8 mouse cellular contexts compared by ENCODE assay signal in genomic region chr15:99723515-99724291, GRCm38 (mm10). TPM values are rescaled to one million over a fixed set of nuclear protein-coding genes. Genes with fewer than 3 reads are reported as not detected.
DNase-seq lines count a peak whose midpoint lies in the region; ATAC-seq and TF ChIP-seq lines count a peak whose summit lies in the region.

No protein-coding gene starts in this region.

- H3K36me3 ChIP-seq in embryonic facial prominence, embryonic 10.5 days (replicated peaks) = peaks cover 53% of the 10 kb centered on the region
- H3K36me3 ChIP-seq in heart, embryonic 11.5 days (ENCODE audit: control insufficient read depth, insufficient read depth, low read length) = peaks cover 9% of the 10 kb centered on the region
- H3K36me3 ChIP-seq in liver, embryonic 14.5 days (replicated peaks; ENCODE audit: control insufficient read depth, insufficient read depth, low read depth) = peaks cover 10% of the 10 kb centered on the region

- peaks cover 49% of the 10 kb centered on the region for H3K4me1 ChIP-seq in embryonic facial prominence, embryonic 10.5 days
- H3K4me1 ChIP-seq in heart, embryonic 11.5 days (ENCODE audit: control insufficient read depth, insufficient read depth, low read length) = peaks cover 26% of the 10 kb centered on the region
- peaks cover 2 to 15% of the 10 kb centered on the region in 2 experiments; a peak in 2 of 4 replicates for H3K4me1 ChIP-seq in liver, embryonic 14.5 days (replicated peaks; ENCODE audit: control insufficient read depth in 2 of 2, insufficient read depth in 2 of 2, low read length in 1 of 2)

- H3K4me3 ChIP-seq in embryonic facial prominence, embryonic 10.5 days = peak overlapping the region; percentile 100
- peak overlapping the region; percentile 94; the same call in 1 of the 2 replicates for H3K4me3 ChIP-seq in heart, embryonic 11.5 days (ENCODE audit: low read depth, low read length)
- no peak overlapping the region for H3K4me3 ChIP-seq in liver, embryonic 14.5 days (ENCODE audit: insufficient read depth in 1 of 2, low read depth in 2 of 2, low read length in 2 of 2)

- H3K27ac ChIP-seq in embryonic facial prominence, embryonic 10.5 days (replicated peaks) = peak overlapping the region; percentile 76
- H3K27ac ChIP-seq in heart, embryonic 11.5 days (ENCODE audit: low read depth, low read length) = peak overlapping the region; percentile 95
- peak overlapping the region; percentile 27 for H3K27ac ChIP-seq in liver, embryonic 14.5 days

- no peak for ATAC-seq in heart, embryonic 11.5 days (replicated peaks; ENCODE audit: insufficient number of reproducible peaks, low FRiP score, low TSS enrichment)
- ATAC-seq in liver, embryonic 14.5 days (ENCODE audit: insufficient read depth) = no peak
- ATAC-seq in erythroblast, adult 5-6 weeks (replicated peaks; ENCODE audit: low FRiP score, poor library complexity, severe bottlenecking) = no peak

- no peaks in the 10 kb centered on the region for H3K27me3 ChIP-seq in embryonic facial prominence, embryonic 10.5 days (replicated peaks; ENCODE audit: low read depth, poor library complexity, severe bottlenecking)
- no peaks in the 10 kb centered on the region for H3K27me3 ChIP-seq in heart, embryonic 11.5 days (ENCODE audit: control insufficient read depth, insufficient read depth, low read length)
- H3K27me3 ChIP-seq in liver, embryonic 14.5 days (ENCODE audit: control insufficient read depth, insufficient read depth, low read length) = no peaks in the 10 kb centered on the region

- DNase-seq in spleen, postnatal 36 days (ENCODE audit: low spot score in 2 of 2) = peak; percentile 14 to 29
- no peak for DNase-seq in spleen, postnatal 14 days (ENCODE audit: low spot score in 2 of 2)
- DNase-seq in embryonic facial prominence, embryonic 10.5 days (ENCODE audit: low spot score) = peak; percentile 44
- DNase-seq in kidney, adult 9 months = peak; percentile 78
- no peak for DNase-seq in liver, embryonic 14.5 days (ENCODE audit: low read depth in 3 of 3, low spot score in 3 of 3)
- DNase-seq in neural tube, embryonic 10.5 days (ENCODE audit: extremely low spot score, low spot score) = peak; percentile 54

- TF ChIP-seq CTCF in liver, embryonic 14.5 days (IDR thresholded peaks at IDR 0.05; ENCODE audit: low read depth) = no peak

- peaks cover 1% of the 10 kb centered on the region; the same call in 1 of the 2 replicates for H3K9me3 ChIP-seq in embryonic facial prominence, embryonic 10.5 days
- H3K9me3 ChIP-seq in heart, embryonic 11.5 days (replicated peaks; ENCODE audit: control insufficient read depth, low read length) = no peaks in the 10 kb centered on the region; the same call in 1 of the 2 replicates
- no peaks in the 10 kb centered on the region for H3K9me3 ChIP-seq in liver, embryonic 14.5 days (ENCODE audit: control insufficient read depth, low read length)

- peak overlapping the region; percentile 60 for H3K9ac ChIP-seq in heart, embryonic 11.5 days (ENCODE audit: low read depth, low read length)
- no peak overlapping the region for H3K9ac ChIP-seq in liver, embryonic 14.5 days (replicated peaks)

- 13% methylated on average over 11 of the region's 11 CpGs for WGBS in embryonic facial prominence, embryonic 10.5 days
- 14% methylated on average over 11 of the region's 11 CpGs for WGBS in heart, embryonic 11.5 days (ENCODE audit: insufficient replicate concordance)
- WGBS in liver, embryonic 14.5 days (ENCODE audit: insufficient replicate concordance) = 33% methylated on average over 11 of the region's 11 CpGs

- H3K4me2 ChIP-seq in heart, embryonic 11.5 days = peak overlapping the region; percentile 72
- H3K4me2 ChIP-seq in liver, embryonic 14.5 days (ENCODE audit: low read depth) = peak overlapping the region; percentile 90

- TF ChIP-seq EP300 in liver, embryonic 14.5 days (IDR thresholded peaks at IDR 0.05; ENCODE audit: low read depth) = no peak

RNA-seq across cellular contexts. Expression of gene Cox14, which starts 1.7 kb away (rescaled TPM):
- polyA plus RNA-seq in embryonic facial prominence, embryonic 10.5 days (2016; fragmentation: Nextera tagmentation; extraction: Ambion mirVana) = 129 and 131 TPM in 2 replicates
- polyA plus RNA-seq in heart, embryonic 11.5 days (2014; fragmentation: Nextera tagmentation; extraction: Ambion mirVana) = 176 and 187 TPM in 2 replicates
- polyA plus RNA-seq in liver, embryonic 14.5 days (2012; rRNA removed) = 67.6 and 77.0 TPM in 2 replicates
- polyA plus RNA-seq in liver, embryonic 14.5 days (2014; fragmentation: Nextera tagmentation; extraction: Ambion mirVana) = 81.4 and 84.9 TPM in 2 replicates
- 10.4 and 15.3 TPM in 2 replicates for total RNA-seq in erythroblast, adult 5-6 weeks (2015; ENCODE audit: low replicate concordance)
- 5.6 and 9.1 TPM in 2 replicates for total RNA-seq in erythroblast, adult 5-6 weeks (2017; ENCODE audit: low replicate concordance)

RNA-seq across cellular contexts. Expression of gene Gpd1, which starts 6.4 kb away (rescaled TPM):
- polyA plus RNA-seq in embryonic facial prominence, embryonic 10.5 days (2016; fragmentation: Nextera tagmentation; extraction: Ambion mirVana) = 0.42 and 0.55 TPM in 2 replicates
- 0.62 and 0.63 TPM in 2 replicates for polyA plus RNA-seq in heart, embryonic 11.5 days (2014; fragmentation: Nextera tagmentation; extraction: Ambion mirVana)
- 8.1 and 9.1 TPM in 2 replicates for polyA plus RNA-seq in liver, embryonic 14.5 days (2012; rRNA removed)
- polyA plus RNA-seq in liver, embryonic 14.5 days (2014; fragmentation: Nextera tagmentation; extraction: Ambion mirVana) = 5.2 and 5.3 TPM in 2 replicates
- total RNA-seq in erythroblast, adult 5-6 weeks (2015; ENCODE audit: low replicate concordance) = 0.19 and 0.63 TPM in 2 replicates
- total RNA-seq in erythroblast, adult 5-6 weeks (2017; ENCODE audit: low replicate concordance) = 2.1 and 3.6 TPM in 2 replicates

RNA-seq across cellular contexts. Expression of gene Gm17349, which starts 18.4 kb away (rescaled TPM):
- polyA plus RNA-seq in embryonic facial prominence, embryonic 10.5 days (2016; fragmentation: Nextera tagmentation; extraction: Ambion mirVana) = not detected in 2 replicates
- polyA plus RNA-seq in heart, embryonic 11.5 days (2014; fragmentation: Nextera tagmentation; extraction: Ambion mirVana) = not detected in 2 replicates
- not detected in 2 replicates for polyA plus RNA-seq in liver, embryonic 14.5 days (2012; rRNA removed)
- not detected in 2 replicates for polyA plus RNA-seq in liver, embryonic 14.5 days (2014; fragmentation: Nextera tagmentation; extraction: Ambion mirVana)
- total RNA-seq in erythroblast, adult 5-6 weeks (2015; ENCODE audit: low replicate concordance) = not detected in 2 replicates
- total RNA-seq in erythroblast, adult 5-6 weeks (2017; ENCODE audit: low replicate concordance) = not detected in 2 replicates

RNA-seq across cellular contexts. Expression of gene Smarcd1, which starts 21.8 kb away (rescaled TPM):
- polyA plus RNA-seq in embryonic facial prominence, embryonic 10.5 days (2016; fragmentation: Nextera tagmentation; extraction: Ambion mirVana) = 83.3 and 89.1 TPM in 2 replicates
- 24.8 and 26.6 TPM in 2 replicates for polyA plus RNA-seq in heart, embryonic 11.5 days (2014; fragmentation: Nextera tagmentation; extraction: Ambion mirVana)
- polyA plus RNA-seq in liver, embryonic 14.5 days (2012; rRNA removed) = 6.7 and 6.9 TPM in 2 replicates
- polyA plus RNA-seq in liver, embryonic 14.5 days (2014; fragmentation: Nextera tagmentation; extraction: Ambion mirVana) = 4.4 and 4.8 TPM in 2 replicates
- 4.8 and 13.3 TPM in 2 replicates for total RNA-seq in erythroblast, adult 5-6 weeks (2015; ENCODE audit: low replicate concordance)
- total RNA-seq in erythroblast, adult 5-6 weeks (2017; ENCODE audit: low replicate concordance) = 3.9 and 14.8 TPM in 2 replicates

RNA-seq across cellular contexts. Expression of gene Cers5, which starts 49.0 kb away (rescaled TPM):
- 60.2 and 63.8 TPM in 2 replicates for polyA plus RNA-seq in embryonic facial prominence, embryonic 10.5 days (2016; fragmentation: Nextera tagmentation; extraction: Ambion mirVana)
- 52.7 and 56.1 TPM in 2 replicates for polyA plus RNA-seq in heart, embryonic 11.5 days (2014; fragmentation: Nextera tagmentation; extraction: Ambion mirVana)
- polyA plus RNA-seq in liver, embryonic 14.5 days (2012; rRNA removed) = 4.4 and 5.4 TPM in 2 replicates
- 7.7 and 8.7 TPM in 2 replicates for polyA plus RNA-seq in liver, embryonic 14.5 days (2014; fragmentation: Nextera tagmentation; extraction: Ambion mirVana)
- total RNA-seq in erythroblast, adult 5-6 weeks (2015; ENCODE audit: low replicate concordance) = 9.2 and 11.3 TPM in 2 replicates
- total RNA-seq in erythroblast, adult 5-6 weeks (2017; ENCODE audit: low replicate concordance) = 1.4 and 5.9 TPM in 2 replicates

Comparison
In these comparisons a context has a peak if more than half of its experiments do, and no peak if none do; other contexts are left out.
1. DNase-seq: peak in spleen, postnatal 36 days (2 of 2), embryonic facial prominence, embryonic 10.5 days (single experiment), kidney, adult 9 months (single experiment) and neural tube, embryonic 10.5 days (single experiment); none in spleen, postnatal 14 days (0 of 2) and liver, embryonic 14.5 days (0 of 3).
2. H3K27ac ChIP-seq: peak in every context shown above with its lines; median percentile 95 in heart, embryonic 11.5 days; 76 in embryonic facial prominence, embryonic 10.5 days; 27 in liver, embryonic 14.5 days.
3. H3K4me3 ChIP-seq: peak in embryonic facial prominence, embryonic 10.5 days (single experiment) and heart, embryonic 11.5 days (single experiment); none in liver, embryonic 14.5 days (0 of 2).